Mouse (Mus musculus): ENCODE measurements around the gene 4930562C15Rik. TPM values are rescaled to one million over a fixed set of nuclear protein-coding genes. Genes with fewer than 3 reads are reported as not detected.
A peak's percentile ranks its signal among the peaks of the same experiment; 100 is the strongest.

Gene 4930562C15Rik
- total and polyA plus RNA-seq, 3 experiments = 0.12 to 0.21 TPM; not detected in 1

- Histone ChIP-seq H3K27me3 (ENCODE audit: control insufficient read depth in 1 of 2, insufficient read depth in 2 of 2, low read length in 2 of 2) (no peaks in the 10 kb centered on the region), H3K9ac (ENCODE audit: control insufficient read depth, low read depth, low read length, poor library complexity, severe bottlenecking) (no peak overlapping the region; the same call in 1 of the 2 replicates), H3K9me3 (replicated peaks; ENCODE audit: insufficient read depth, low read length) (no peaks in the 10 kb centered on the region), H3K27ac (ENCODE audit: control insufficient read depth, low read depth, low read length) (no peak overlapping the region), H3K4me3 (ENCODE audit: control insufficient read depth in 1 of 2, insufficient read depth in 1 of 2, low read depth in 2 of 2, low read length in 2 of 2) (no peak overlapping the region), H3K79me2 (ENCODE audit: control insufficient read depth, insufficient read depth, low read length, poor library complexity) (peaks cover 12% of the 10 kb centered on the region; the same call in 1 of the 2 replicates), H3K36me3 (ENCODE audit: control insufficient read depth in 1 of 2, insufficient read depth in 2 of 2, low read length in 2 of 2) (peaks cover 0 to 4% of the 10 kb centered on the region in 2 experiments; a peak in 2 of 4 replicates), H3K4me1 (ENCODE audit: control insufficient read depth in 1 of 2, insufficient read depth in 2 of 2, low read length in 2 of 2) (peaks cover 0 to 26% of the 10 kb centered on the region in 2 experiments; a peak in 2 of 4 replicates)
- no peak for DNase-seq (ENCODE audit: low read depth, low spot score)
- TF ChIP-seq MXI1 (IDR thresholded peaks at IDR 0.05; ENCODE audit: low read depth, low read length) (no peak), ZNF384 (IDR thresholded peaks at IDR 0.05; ENCODE audit: low read depth, low read length) (no peak), E2F4 (IDR thresholded peaks at IDR 0.05; ENCODE audit: borderline replicate concordance, low read depth, low read length) (no peak), MEF2A (IDR thresholded peaks at IDR 0.05; ENCODE audit: extremely low read depth, insufficient replicate concordance, low read depth, low read length, poor library complexity, severe bottlenecking) (no peak), ZC3H11A (IDR thresholded peaks at IDR 0.05; ENCODE audit: low read depth, low read length) (no peak), NRF1 (IDR thresholded peaks at IDR 0.05; ENCODE audit: insufficient read depth, low read depth, low read length, poor library complexity, severe bottlenecking) (no peak), GABPA (IDR thresholded peaks at IDR 0.05; ENCODE audit: low read depth, low read length) (no peak), MAFK (IDR thresholded peaks at IDR 0.05; ENCODE audit: borderline replicate concordance, low read depth, low read length) (no peak), ELF1 (IDR thresholded peaks at IDR 0.05; ENCODE audit: low read depth, low read length) (no peak), KAT2A (conservative IDR thresholded peaks at IDR 0.05; ENCODE audit: low read depth, low read length) (no peak), USF2 (IDR thresholded peaks at IDR 0.05; ENCODE audit: borderline replicate concordance in 1 of 2, insufficient read depth in 1 of 2, low read depth in 1 of 2, low read length in 2 of 2) (no peak), RAD21 (IDR thresholded peaks at IDR 0.05; ENCODE audit: low read depth, low read length) (no peak), TAL1 (IDR thresholded peaks at IDR 0.05; ENCODE audit: low read length) (no peak), JUND (IDR thresholded peaks at IDR 0.05; ENCODE audit: low read depth, low read length) (no peak), MYC (IDR thresholded peaks at IDR 0.05; ENCODE audit: low read depth, low read length) (no peak)
Measured at GRCm38 (mm10) chr16:4884930-4885329, 49.7 kb downstream of the 4930562C15Rik start.

- Histone ChIP-seq H3K79me2 (ENCODE audit: control insufficient read depth, insufficient read depth, low read length, poor library complexity) (peaks cover 12% of the 10 kb centered on the region; the same call in 1 of the 2 replicates), H3K27ac (ENCODE audit: control insufficient read depth, low read depth, low read length) (peak within 1 kb of the TSS; percentile 83), H3K27me3 (ENCODE audit: control insufficient read depth in 1 of 2, insufficient read depth in 2 of 2, low read length in 2 of 2) (no peaks in the 10 kb centered on the region), H3K9ac (ENCODE audit: control insufficient read depth, low read depth, low read length, poor library complexity, severe bottlenecking) (peak within 1 kb of the TSS; percentile 91), H3K4me1 (ENCODE audit: control insufficient read depth in 1 of 2, insufficient read depth in 2 of 2, low read length in 2 of 2) (peaks cover 0 to 26% of the 10 kb centered on the region in 2 experiments; a peak in 2 of 4 replicates), H3K9me3 (replicated peaks; ENCODE audit: insufficient read depth, low read length) (no peaks in the 10 kb centered on the region), H3K4me3 (ENCODE audit: control insufficient read depth in 1 of 2, insufficient read depth in 1 of 2, low read depth in 2 of 2, low read length in 2 of 2) (peak within 1 kb of the TSS; percentile 83 to 94), H3K36me3 (ENCODE audit: control insufficient read depth in 1 of 2, insufficient read depth in 2 of 2, low read length in 2 of 2) (peaks cover 0 to 4% of the 10 kb centered on the region in 2 experiments; a peak in 3 of 4 replicates)
- peak; percentile 93 for DNase-seq (ENCODE audit: low read depth, low spot score)
- TF ChIP-seq CHD1 (IDR thresholded peaks at IDR 0.05; ENCODE audit: low read depth, low read length) (peak; percentile 99), USF2 (IDR thresholded peaks at IDR 0.05; ENCODE audit: borderline replicate concordance in 1 of 2, insufficient read depth in 1 of 2, low read depth in 1 of 2, low read length in 2 of 2) (no peak), MAFK (IDR thresholded peaks at IDR 0.05; ENCODE audit: borderline replicate concordance, low read depth, low read length) (no peak), MYB (IDR thresholded peaks at IDR 0.05; ENCODE audit: low read depth, low read length) (no peak), MAZ (IDR thresholded peaks at IDR 0.05; ENCODE audit: low read depth, low read length) (0 out of 2 replicates have a peak, but pooled peaks have one; percentile 48), EP300 (IDR thresholded peaks at IDR 0.05; ENCODE audit: low read depth in 1 of 2, low read length in 2 of 2) (0 out of 4 replicates have a peak, but pooled peaks of 1 of the 2 experiments have one; percentile 15), USF1 (IDR thresholded peaks at IDR 0.05; ENCODE audit: low read depth, low read length) (peak; percentile 77), JUND (IDR thresholded peaks at IDR 0.05; ENCODE audit: low read depth, low read length) (no peak), CHD2 (IDR thresholded peaks at IDR 0.05; ENCODE audit: low read length) (no peak), GATA1 (IDR thresholded peaks at IDR 0.05; ENCODE audit: low read depth, low read length) (no peak), SMC3 (IDR thresholded peaks at IDR 0.05; ENCODE audit: low read depth, low read length) (no peak), ETS1 (IDR thresholded peaks at IDR 0.05; ENCODE audit: low read depth, low read length) (no peak), NRF1 (IDR thresholded peaks at IDR 0.05; ENCODE audit: insufficient read depth, low read depth, low read length, poor library complexity, severe bottlenecking) (peak; percentile 65), POLR2A (IDR thresholded peaks at IDR 0.05; ENCODE audit: control insufficient read depth in 1 of 2, insufficient read depth in 1 of 2, low read depth in 1 of 2, low read length in 2 of 2, poor library complexity in 1 of 2) (peak; percentile 45 to 77), RCOR1 (IDR thresholded peaks at IDR 0.05; ENCODE audit: low read depth, low read length) (peak; percentile 24; the same call in 1 of the 2 replicates), ZC3H11A (IDR thresholded peaks at IDR 0.05; ENCODE audit: low read depth, low read length) (peak; percentile 28), TCF12 (IDR thresholded peaks at IDR 0.05; ENCODE audit: low read depth, low read length) (no peak)
Measured at GRCm38 (mm10) chr16:4885760-4886689, 50.8 kb downstream of the 4930562C15Rik start, which contains the start of gene Mgrn1. Mgrn1 (plus strand) TSS chr16:4886249.
